Mouse (Mus musculus): Measurements from ENCODE around the gene Hoxb3.

DNA sequence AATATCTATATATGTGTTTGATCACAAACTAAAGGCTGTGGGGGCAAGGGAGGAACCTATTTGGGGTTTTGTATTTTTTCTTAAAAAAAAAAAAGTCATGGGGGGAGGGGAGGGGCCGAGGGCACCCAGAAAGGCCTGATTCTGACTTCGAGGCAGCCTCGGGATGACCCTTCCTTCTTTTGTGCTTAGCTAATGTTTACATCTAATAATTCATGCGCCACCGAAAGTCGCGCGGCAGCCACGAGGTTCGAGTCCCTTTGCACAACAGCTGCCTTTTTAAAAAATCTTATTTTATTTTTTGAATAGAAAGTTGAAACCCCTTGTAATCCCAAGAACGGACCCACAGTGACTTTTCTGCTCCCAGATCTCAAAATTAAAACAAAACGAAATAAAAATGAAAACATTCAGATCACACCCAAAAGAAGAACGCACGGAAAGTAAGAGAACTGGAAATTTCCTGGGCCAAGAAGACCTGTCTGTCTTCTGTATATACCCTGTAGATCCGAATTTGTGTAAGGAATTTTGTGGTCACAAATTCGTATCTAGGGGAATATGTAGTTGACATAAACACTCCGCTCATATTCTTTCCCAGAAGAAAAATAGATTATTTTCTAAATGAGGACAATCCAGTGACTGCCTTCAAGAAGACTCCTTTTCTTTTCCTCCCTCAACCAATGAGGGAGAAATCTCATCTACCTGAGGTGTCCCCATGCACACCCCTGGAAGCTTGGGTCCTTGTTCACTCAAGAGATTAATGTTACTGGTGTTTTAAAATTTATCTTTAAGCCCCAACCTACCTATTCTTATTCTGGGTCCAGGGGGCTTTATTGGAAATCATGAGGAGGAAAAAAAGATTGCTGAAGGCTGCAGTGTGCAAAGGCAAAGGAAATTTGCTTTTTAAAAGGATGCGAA, 6.2 kb upstream of the Hoxb3 start:
- TF ChIP-seq POLR2A (IDR thresholded peaks at IDR 0.05; ENCODE audit: insufficient read depth, low read depth, low read length) (no peak), CTCF (IDR thresholded peaks at IDR 0.05; ENCODE audit: insufficient read depth, low read depth, low read length) (no peak)
